Comparison of ENCODE assay signal across 41 mouse cellular contexts in the genomic region with DNA sequence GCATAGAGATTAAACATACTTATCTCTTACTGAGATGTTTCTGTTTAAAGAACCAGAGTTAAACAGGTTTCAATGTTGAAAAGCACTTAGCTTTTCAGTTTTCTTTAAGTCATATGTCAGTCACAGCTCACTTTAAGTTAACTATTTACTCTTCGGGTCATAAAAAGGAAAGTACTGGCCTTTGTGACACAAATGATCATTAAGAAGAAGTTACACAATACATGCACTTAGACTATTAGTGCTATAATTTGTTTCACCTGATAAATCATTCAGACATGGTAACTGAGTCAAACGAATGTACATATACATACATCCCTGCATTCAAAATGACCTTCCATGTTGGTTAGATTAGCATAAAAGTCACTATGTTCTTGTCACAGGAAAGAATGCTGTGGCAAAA. TPM values are rescaled to one million over a fixed set of nuclear protein-coding genes. Genes with fewer than 3 reads are reported as not detected.
"Had no signal": no experiment of that assay in that cellular context is flagged by ENCODE, and none has a peak within 500 bp of the region (broad histone marks: within the 10 kb centered on the region; RNA-seq: fewer than 3 reads in every experiment).

No protein-coding gene starts in this region.

- H3K9me3 ChIP-seq: heart, embryonic 10.5 days; heart, embryonic 12.5 days; heart, embryonic 13.5 days; heart, embryonic 15.5 days; hindbrain, embryonic 10.5 days; hindbrain, embryonic 12.5 days; hindbrain, embryonic 13.5 days; hindbrain, embryonic 15.5 days; kidney, embryonic 15.5 days had no signal

- H3K27ac ChIP-seq: heart, adult 2 months; heart, embryonic 10.5 days; heart, embryonic 13.5 days; heart, embryonic 15.5 days; hindbrain, embryonic 10.5 days; hindbrain, embryonic 12.5 days; hindbrain, embryonic 13.5 days; hindbrain, embryonic 14.5 days; hindbrain, embryonic 15.5 days; hindbrain, postnatal 0 days; kidney, embryonic 15.5 days; kidney, postnatal 0 days; layer of hippocampus, adult 2 months had no signal

- H3K4me3 ChIP-seq: heart, adult 2 months; heart, embryonic 10.5 days; heart, embryonic 12.5 days; heart, embryonic 13.5 days; heart, embryonic 15.5 days; hindbrain, embryonic 10.5 days; hindbrain, embryonic 12.5 days; hindbrain, embryonic 13.5 days; hindbrain, embryonic 15.5 days; kidney, embryonic 15.5 days; layer of hippocampus, adult 2 months had no signal

- H3K9ac ChIP-seq: heart, embryonic 12.5 days; heart, embryonic 13.5 days; heart, embryonic 15.5 days; hindbrain, embryonic 12.5 days; hindbrain, embryonic 13.5 days; hindbrain, embryonic 14.5 days; hindbrain, embryonic 15.5 days; kidney, embryonic 15.5 days had no signal

- DNase-seq: heart, adult 2 months; heart, postnatal 10 days; heart, postnatal 14 days; heart, postnatal 36 days; heart, postnatal 4 days; kidney, adult 11 months; kidney, adult 18-20 months; kidney, adult 2 months; kidney, adult 8-10 months; kidney, adult 9 months; kidney, postnatal 10 days; kidney, postnatal 14 days; kidney, postnatal 25 days; kidney, postnatal 36 days; kidney, postnatal 4 days; layer of hippocampus, adult 9-11 months; layer of hippocampus, postnatal 36 days had no signal

- H3K27me3 ChIP-seq: heart, embryonic 12.5 days; heart, embryonic 13.5 days; heart, embryonic 15.5 days; hindbrain, embryonic 12.5 days; hindbrain, embryonic 13.5 days; hindbrain, embryonic 15.5 days; kidney, embryonic 15.5 days had no signal

- H3K4me1 ChIP-seq: heart, embryonic 10.5 days; heart, embryonic 12.5 days; heart, embryonic 13.5 days; heart, embryonic 15.5 days; hindbrain, embryonic 10.5 days; hindbrain, embryonic 12.5 days; hindbrain, embryonic 13.5 days; hindbrain, embryonic 15.5 days; kidney, embryonic 15.5 days had no signal

- ATAC-seq: hindbrain, embryonic 16.5 days; hindbrain, postnatal 0 days; inflammation-experienced regulatory T-cells, adult 6 months had no signal

- H3K36me3 ChIP-seq: heart, embryonic 10.5 days; heart, embryonic 12.5 days; heart, embryonic 13.5 days; heart, embryonic 15.5 days; hindbrain, embryonic 10.5 days; hindbrain, embryonic 12.5 days; hindbrain, embryonic 13.5 days; hindbrain, embryonic 15.5 days; kidney, embryonic 15.5 days had no signal

- H3K4me2 ChIP-seq: heart, embryonic 11.5 days; heart, embryonic 12.5 days; heart, embryonic 13.5 days; heart, embryonic 15.5 days; hindbrain, embryonic 12.5 days; hindbrain, embryonic 13.5 days; hindbrain, embryonic 14.5 days; hindbrain, embryonic 15.5 days; kidney, embryonic 15.5 days had no signal

RNA-seq across cellular contexts. Expression of a gene that starts 58.3 kb away (rescaled TPM):
- polyA plus RNA-seq: heart, adult 2 months; heart, embryonic 10.5 days; heart, embryonic 11.5 days; heart, embryonic 12.5 days; heart, embryonic 13.5 days; heart, embryonic 14.5 days; heart, embryonic 15.5 days; heart, embryonic 16.5 days; heart, postnatal 0 days; hindbrain, embryonic 10.5 days; hindbrain, embryonic 11.5 days; hindbrain, embryonic 12.5 days; hindbrain, embryonic 13.5 days; hindbrain, embryonic 15.5 days; hindbrain, embryonic 16.5 days; hindbrain, postnatal 0 days; inflammation-experienced regulatory T-cells, adult 6 months; intestine, embryonic 14.5 days; kidney, adult 2 months; kidney, embryonic 14.5 days; kidney, embryonic 15.5 days; kidney, embryonic 16.5 days; kidney, postnatal 0 days; large intestine, adult 2 months had no signal
